Mouse (Mus musculus) testis, adult 2 months (tissue): ENCODE measurements around the gene Lim2. TPM values are rescaled to one million over a fixed set of nuclear protein-coding genes. Genes with fewer than 3 reads are reported as not detected.

ENCODE experiments used
- H3K27ac ChIP-seq: fragments of 200-500 bp; 2 replicates; pipeline ENCODE4 v1.5.1; 2012; ENCODE audit warnings: low read depth, low read length; ENCODE audit not compliant: control insufficient read depth, insufficient read depth
- H3K27me3 ChIP-seq: fragments of 200-500 bp; 2 replicates; pipeline ENCODE4 v1.6.1; 2012; ENCODE audit warnings: mild to moderate bottlenecking, low read length, moderate library complexity; ENCODE audit not compliant: control insufficient read depth, insufficient read depth
- H3K36me3 ChIP-seq: fragments of 200-500 bp; 2 replicates; pipeline ENCODE4 v1.6.1; 2012; ENCODE audit warnings: mild to moderate bottlenecking, low read length; ENCODE audit not compliant: control insufficient read depth, insufficient read depth
- H3K4me1 ChIP-seq: fragments of 200-500 bp; 2 replicates; pipeline ENCODE4 v1.6.1; 2012; ENCODE audit warnings: low read length; ENCODE audit not compliant: control insufficient read depth, insufficient read depth
- H3K4me3 ChIP-seq: fragments of 200-500 bp; 2 replicates; pipeline ENCODE4 v1.5.1; 2012; ENCODE audit warnings: low read depth, mild to moderate bottlenecking, low read length, moderate library complexity, mixed read lengths; ENCODE audit not compliant: control insufficient read depth
- CTCF ChIP-seq: fragments of 200-500 bp; IDR thresholded peaks from 2 replicates; pipeline ENCODE4 v1.5.1; 2012; ENCODE audit warnings: low read depth, mild to moderate bottlenecking, inconsistent platforms, low read length, moderate library complexity; ENCODE audit not compliant: control insufficient read depth, insufficient read depth, insufficient replicate concordance
- POLR2A ChIP-seq: fragments of 200-500 bp; IDR thresholded peaks from 2 replicates; pipeline ENCODE4 v1.6.1; 2012; ENCODE audit warnings: low read depth, mild to moderate bottlenecking, inconsistent platforms, low read length, moderate library complexity; ENCODE audit not compliant: control insufficient read depth
- polyA plus RNA-seq: library from polyadenylated mRNA; depleted of rRNA; stranded (reverse); fragments of >200 nt; gene quantifications from 2 replicates; pipeline ENCODE4 v1.2.3, GENCODE M21; 2012

The Lim2 gene
- polyA plus RNA-seq, 1 experiment, result not detected

DNA sequence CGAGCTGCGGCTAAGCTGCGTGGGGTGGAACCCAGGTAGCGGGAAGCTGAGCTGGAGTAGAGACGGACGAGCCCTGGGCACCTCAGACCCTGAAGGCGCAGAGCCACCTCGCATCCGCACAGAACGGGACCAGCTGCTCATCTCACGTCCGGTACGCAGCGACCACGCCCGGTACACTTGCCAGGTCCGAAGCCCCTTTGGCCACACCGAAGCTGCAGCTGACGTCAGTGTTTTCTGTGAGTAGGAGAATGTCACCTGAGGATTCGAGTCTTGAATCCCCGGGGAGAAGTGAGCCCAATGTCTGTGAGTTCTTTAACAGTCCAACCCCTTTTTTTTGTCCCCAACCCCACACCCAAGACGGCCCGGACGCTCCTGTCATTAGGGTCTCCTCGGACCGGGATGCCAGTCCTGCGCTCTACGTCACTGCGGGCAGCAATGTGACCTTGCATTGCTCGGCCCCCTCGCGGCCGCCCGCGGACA is 37.4 kb downstream of the Lim2 start:
- Histone ChIP-seq H3K27me3 (no peaks in the 10 kb centered on the region), H3K27ac (no peak overlapping the region), H3K36me3 (no peaks in the 10 kb centered on the region), H3K4me1 (peaks cover 16% of the 10 kb centered on the region), H3K4me3 (peak overlapping the region; percentile 81)
- TF ChIP-seq POLR2A (no peak), CTCF (no peak)

DNA sequence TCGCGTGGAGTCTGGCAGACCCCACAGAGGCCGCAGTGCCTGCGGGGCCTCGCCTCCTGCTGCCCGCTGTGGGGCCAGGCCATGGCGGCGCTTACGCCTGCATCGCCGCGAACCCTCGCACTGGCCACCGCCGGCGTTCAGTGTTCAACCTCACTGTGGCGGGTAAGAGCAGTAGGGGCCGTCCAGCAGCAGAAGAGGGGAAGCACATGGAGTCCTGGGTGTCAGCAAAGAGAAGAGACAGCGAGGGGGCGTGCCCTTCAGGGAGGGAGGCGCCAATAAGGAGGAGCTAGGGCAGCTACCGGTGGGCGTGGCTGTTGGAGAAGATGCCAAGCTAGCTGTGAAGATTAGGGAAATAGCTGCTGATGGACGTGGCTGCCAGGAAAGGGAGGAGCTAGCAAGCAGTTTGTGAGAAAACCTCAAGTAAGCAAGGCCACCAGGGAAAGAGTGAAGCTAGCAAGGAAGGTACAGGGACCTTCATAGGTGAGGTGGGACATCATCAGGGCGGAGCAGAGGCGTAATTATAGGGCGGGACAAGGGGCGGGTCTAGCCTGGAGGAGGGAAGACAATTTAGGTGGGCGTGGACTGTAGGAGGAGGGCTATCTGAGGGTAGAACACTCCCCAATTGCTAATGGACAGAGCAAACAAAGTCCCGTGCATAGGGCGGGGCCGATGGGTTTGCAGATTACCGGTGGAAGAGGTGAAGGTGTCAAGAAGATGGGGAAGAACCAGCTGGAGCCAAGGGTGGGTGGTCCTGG is 38.1 kb downstream of the Lim2 start:
- peaks cover 16% of the 10 kb centered on the region for H3K4me1 ChIP-seq
- TF ChIP-seq POLR2A, result no peak
- TF ChIP-seq CTCF, result no peak
- no peak overlapping the region for H3K27ac ChIP-seq
- peak overlapping the region; percentile 81 for H3K4me3 ChIP-seq
- no peaks in the 10 kb centered on the region for H3K36me3 ChIP-seq
- H3K27me3 ChIP-seq, result no peaks in the 10 kb centered on the region

DNA sequence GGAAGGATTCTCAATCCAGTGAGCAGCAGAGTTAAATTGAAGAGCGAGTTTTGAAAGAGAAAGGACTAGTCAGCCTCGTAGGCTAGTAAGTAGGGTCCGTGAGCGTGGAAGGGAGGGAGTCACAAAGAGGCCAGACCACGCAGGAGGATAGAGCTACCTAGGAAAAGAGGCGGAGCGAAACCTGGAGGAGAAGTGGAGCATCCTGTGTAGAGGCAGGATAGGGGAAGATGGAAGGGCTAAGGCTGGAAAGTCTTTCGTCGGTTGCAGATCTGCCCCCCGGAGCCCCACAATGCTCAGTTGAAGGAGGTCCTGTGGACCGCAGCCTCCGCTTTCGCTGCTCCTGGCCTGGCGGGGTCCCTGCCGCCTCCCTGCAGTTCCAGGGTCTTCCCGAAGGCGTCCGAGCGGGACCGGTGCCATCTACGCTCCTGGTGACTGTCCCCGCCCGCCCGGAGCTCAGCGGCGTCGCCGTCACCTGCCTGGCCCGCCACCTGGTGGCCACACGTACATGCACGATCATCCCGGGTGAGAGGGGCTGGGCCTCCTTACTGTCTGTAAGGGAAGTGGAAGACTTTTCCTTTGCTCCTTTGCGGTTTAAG is 38.7 kb downstream of the Lim2 start:
- Histone ChIP-seq H3K4me1 (peaks cover 16% of the 10 kb centered on the region), H3K36me3 (no peaks in the 10 kb centered on the region), H3K4me3 (peak overlapping the region; percentile 81), H3K27ac (no peak overlapping the region), H3K27me3 (no peaks in the 10 kb centered on the region)
- peak; percentile 64 for TF ChIP-seq CTCF
- no peak for TF ChIP-seq POLR2A

DNA sequence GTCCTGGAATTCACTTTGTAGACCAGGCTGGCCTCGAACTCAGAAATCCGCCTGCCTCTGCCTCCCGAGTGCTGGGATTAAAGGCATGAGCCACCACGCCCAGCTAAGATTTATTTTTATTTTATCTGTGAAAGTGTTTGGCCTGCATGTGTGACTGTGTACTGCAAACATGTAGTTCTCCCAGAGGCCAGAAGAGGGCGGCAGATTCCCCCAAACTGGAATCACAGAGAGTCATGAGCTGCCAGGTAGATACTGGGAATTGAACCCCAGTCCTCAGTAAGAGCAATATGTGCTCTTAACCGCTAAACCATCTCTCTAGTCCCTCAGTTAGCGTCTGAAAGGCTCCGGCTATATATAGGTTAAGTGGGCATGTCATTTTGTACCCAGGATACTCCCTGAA is 42.9 kb downstream of the Lim2 start:
- TF ChIP-seq CTCF, result peak; percentile 52; the same call in 1 of the 2 replicates
- TF ChIP-seq POLR2A, result no peak
- Histone ChIP-seq H3K27ac (no peak overlapping the region), H3K36me3 (no peaks in the 10 kb centered on the region), H3K4me1 (peaks cover 9% of the 10 kb centered on the region), H3K27me3 (no peaks in the 10 kb centered on the region), H3K4me3 (no peak overlapping the region)

DNA sequence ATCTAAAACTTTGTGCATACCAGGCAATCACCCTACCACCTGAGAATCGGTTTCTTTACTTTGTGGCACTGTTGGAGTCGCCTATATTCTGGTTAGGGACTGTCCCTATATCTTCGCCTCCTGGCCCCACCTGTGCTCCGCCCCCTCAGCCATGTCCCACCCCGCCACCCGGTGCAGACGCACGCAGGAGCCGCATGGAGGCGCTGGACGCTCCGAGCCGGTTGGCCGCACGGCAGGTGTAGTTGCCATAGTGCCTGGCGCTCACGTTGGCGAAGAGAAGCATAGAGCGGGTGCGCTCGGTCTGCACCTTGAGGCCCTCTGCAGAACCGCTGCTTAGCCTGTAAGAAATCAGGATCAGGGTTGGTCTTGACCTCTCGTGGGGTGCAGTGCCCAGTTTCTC is 48.2 kb downstream of the Lim2 start:
- no peak overlapping the region for H3K27ac ChIP-seq
- H3K4me3 ChIP-seq, result no peak overlapping the region
- H3K36me3 ChIP-seq, result no peaks in the 10 kb centered on the region
- H3K27me3 ChIP-seq, result no peaks in the 10 kb centered on the region
- H3K4me1 ChIP-seq, result peaks cover 6% of the 10 kb centered on the region
- no peak for TF ChIP-seq CTCF
- TF ChIP-seq POLR2A, result no peak

DNA sequence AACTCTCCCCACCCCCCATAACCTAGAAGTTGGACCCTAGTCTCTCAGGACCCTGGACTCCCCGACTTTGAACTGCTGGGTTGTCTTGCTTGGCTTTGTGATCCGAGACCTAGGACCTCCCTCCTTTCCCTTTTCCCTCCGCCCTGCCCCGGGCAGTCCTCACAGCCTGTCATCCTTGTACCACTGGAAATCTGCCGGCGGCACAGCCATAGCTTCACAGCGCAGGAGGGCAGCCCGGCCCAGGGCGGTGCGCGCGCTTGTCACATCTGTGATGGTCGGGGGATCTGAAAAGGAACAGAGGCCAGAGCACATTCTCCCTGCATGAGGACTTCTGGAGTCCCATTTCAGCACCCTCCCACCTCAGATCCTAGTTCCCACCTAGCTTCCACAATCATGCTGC is 48.9 kb downstream of the Lim2 start:
- H3K27me3 ChIP-seq, result no peaks in the 10 kb centered on the region
- TF ChIP-seq CTCF (no peak), POLR2A (no peak)

DNA sequence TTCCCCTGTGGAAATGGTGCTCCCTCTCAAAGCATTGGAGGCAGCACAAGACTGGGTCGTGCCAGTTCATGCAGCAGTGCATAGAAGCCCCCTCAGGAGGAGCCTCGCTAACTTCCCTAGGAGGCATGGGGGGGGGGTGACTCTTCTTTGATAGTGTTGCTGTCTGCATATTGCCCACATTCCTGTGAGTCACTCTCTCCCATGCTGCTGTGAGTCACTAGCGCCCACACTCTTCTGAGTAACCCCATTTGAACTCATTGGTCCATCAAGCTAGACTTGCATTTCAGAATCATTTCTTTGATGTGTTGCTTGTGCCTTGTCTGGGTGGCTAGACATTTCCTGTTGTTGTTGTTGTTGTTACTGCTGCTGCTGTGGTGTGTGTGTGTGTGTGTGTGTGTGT is 53.7 kb downstream of the Lim2 start:
- H3K27ac ChIP-seq, result no peak overlapping the region
- no peaks in the 10 kb centered on the region for H3K27me3 ChIP-seq
- peaks cover 6% of the 10 kb centered on the region for H3K4me1 ChIP-seq
- H3K4me3 ChIP-seq, result no peak overlapping the region
- H3K36me3 ChIP-seq, result no peaks in the 10 kb centered on the region
- TF ChIP-seq POLR2A (no peak), CTCF (no peak)

More for the DNA sequence above, 48.9 kb downstream of the Lim2 start:
- no peak overlapping the region for H3K4me3 ChIP-seq
- no peaks in the 10 kb centered on the region for H3K36me3 ChIP-seq
- no peak overlapping the region for H3K27ac ChIP-seq
- H3K4me1 ChIP-seq, result peaks cover 6% of the 10 kb centered on the region
